ENCODE assay signal across 8 mouse cellular contexts in genomic region chr2:93470849-93471576, GRCm38 (mm10). TPM values are rescaled to one million over a fixed set of nuclear protein-coding genes. Genes with fewer than 3 reads are reported as not detected.
A peak's percentile ranks its signal among the peaks of the same experiment; 100 is the strongest.
DNase-seq lines count a peak whose midpoint lies in the region; ATAC-seq lines count a peak whose summit lies in the region.

No protein-coding gene starts in this region.

- H3K36me3 ChIP-seq in intestine, embryonic 14.5 days (ENCODE audit: control insufficient read depth, insufficient read depth, low read length): no peaks in the 10 kb centered on the region

- peak overlapping the region; percentile 47; the same call in 1 of the 2 replicates for H3K27ac ChIP-seq in intestine, embryonic 14.5 days (ENCODE audit: low read depth)

- intact Hi-C loops in left cerebral cortex, postnatal 10 days (cut with DNase I): loop anchor here (2.0 to 5.0 kb wide), 3 partner anchors 50 to 269 kb away; no protein-coding TSS in a partner anchor

- no peak overlapping the region for H3K4me3 ChIP-seq in intestine, embryonic 14.5 days (ENCODE audit: low read depth, low read length)

- peak; percentile 80 to 95 for DNase-seq in adrenal gland, adult (ENCODE audit: inconsistent age in 2 of 2, low spot score in 1 of 2)
- peak; percentile 90 for DNase-seq in embryo, embryonic 10.5 days (ENCODE audit: low spot score)
- peak; percentile 61 for DNase-seq in gastrocnemius, postnatal 25 days
- peak; percentile 89 for DNase-seq in intestine, embryonic 14.5 days (ENCODE audit: low spot score)
- peak; percentile 71 to 77 for DNase-seq in left cerebral cortex, postnatal 10 days (ENCODE audit: extremely low spot score in 1 of 2, low spot score in 2 of 2)
- DNase-seq in right cerebral cortex, postnatal 4 days: peak; percentile 80
- DNase-seq in yolk sac, embryonic 10.5 days (ENCODE audit: low spot score): peak; percentile 58

- ATAC-seq in intestine, embryonic 14.5 days (replicated peaks; ENCODE audit: low FRiP score, low TSS enrichment, low read depth): no peak
- ATAC-seq in megakaryocyte-erythroid progenitor cell, adult 5-6 weeks (replicated peaks; ENCODE audit: low FRiP score, low TSS enrichment, poor library complexity, severe bottlenecking): peak; percentile 71

- H3K4me1 ChIP-seq in intestine, embryonic 14.5 days (replicated peaks; ENCODE audit: control insufficient read depth, insufficient read depth, low read length): peaks cover 12% of the 10 kb centered on the region; the same call in 1 of the 2 replicates

- peak overlapping the region; percentile 65 for H3K4me2 ChIP-seq in intestine, embryonic 14.5 days (ENCODE audit: low read length)

- H3K9ac ChIP-seq in intestine, embryonic 14.5 days (ENCODE audit: low read length): no peak overlapping the region; the same call in 1 of the 2 replicates

- H3K27me3 ChIP-seq in intestine, embryonic 14.5 days (replicated peaks; ENCODE audit: control insufficient read depth, insufficient read depth, low read length): 0 out of 2 replicates have a peak, but pooled peaks cover 3% of the 10 kb centered on the region

- H3K9me3 ChIP-seq in intestine, embryonic 14.5 days (ENCODE audit: control insufficient read depth, low read length): no peaks in the 10 kb centered on the region

- WGBS in intestine, embryonic 14.5 days: 18% methylated on average over 3 of the region's 3 CpGs

RNA-seq across cellular contexts. Expression of gene Cd82, which starts 8.1 kb away (rescaled TPM):
- total RNA-seq in gastrocnemius, postnatal 25 days (2021): 10 to 100 TPM in 1 of 2 experiments, 1 to 10 TPM in 1; 9.1 to 12.0 TPM
- polyA plus RNA-seq in intestine, embryonic 14.5 days (2014; fragmentation: Nextera tagmentation; extraction: Ambion mirVana): 41.3 and 43.4 TPM in 2 replicates
- total RNA-seq in left cerebral cortex, postnatal 10 days (2021): 1 to 10 TPM; 8.1 to 9.4 TPM
- 105 and 123 TPM in 2 replicates for total RNA-seq in megakaryocyte-erythroid progenitor cell, adult 5-6 weeks (2014; fragmentation: Nextera tagmentation)
- 66.1 and 86.4 TPM in 2 replicates for total RNA-seq in megakaryocyte-erythroid progenitor cell, adult 5-6 weeks (2017)

Comparison
In these comparisons a context has a peak if more than half of its experiments do, and no peak if none do; other contexts are left out.
1. RNA of gene Cd82, which starts 8.1 kb away (total RNA-seq): 66.1 to 123 TPM in megakaryocyte-erythroid progenitor cell, adult 5-6 weeks; 9.1 to 12.0 TPM in gastrocnemius, postnatal 25 days and 8.1 to 9.4 TPM in left cerebral cortex, postnatal 10 days; every median in the first group is over 4 times any median in the second.
2. Peak in every context shown above with its lines, with median percentiles within 50 percentile points of each other: DNase-seq.